Mouse (Mus musculus): Measurements from ENCODE around the gene Catsperd.

GRCm38 (mm10) chr17:56609452-56610171 lies 18.3 kb upstream of the Catsperd start, which contains the start of gene 2410015M20Rik:
- no peak for TF ChIP-seq CTCF (IDR thresholded peaks at IDR 0.05; ENCODE audit: low read depth, low read length)
- TF ChIP-seq GATA1 (IDR thresholded peaks at IDR 0.05; ENCODE audit: borderline replicate concordance, low read length): no peak
- TF ChIP-seq GATA2 (IDR thresholded peaks at IDR 0.05; ENCODE audit: borderline replicate concordance, low read depth, low read length): no peak

Measured in G1E (cell line).